Mouse (Mus musculus): ENCODE data around the gene Taf13. TPM values are rescaled to one million over a fixed set of nuclear protein-coding genes. Genes with fewer than 3 reads are reported as not detected.

Taf13 gene
- polyA plus RNA-seq, 1 experiment from 2014 or later, result 66.0 TPM

GRCm38 (mm10) chr3:108590786-108591529 lies 19.5 kb downstream of the Taf13 start, which contains the start of gene Wdr47:
Gene Wdr47 (plus strand): TSS chr3:108591279.
- ATAC-seq (ENCODE audit: low FRiP score), result peak; percentile 99
- Histone ChIP-seq H3K4me2 (replicated peaks) (peak within 1 kb of the TSS; percentile 80), H3K27ac (peak within 1 kb of the TSS; percentile 95), H3K27me3 (no peaks in the 10 kb centered on the region), H3K9ac (peak within 1 kb of the TSS; percentile 93), H3K9me3 (replicated peaks) (no peaks in the 10 kb centered on the region), H3K4me1 (peaks cover 6% of the 10 kb centered on the region), H3K36me3 (no peaks in the 10 kb centered on the region), H3K4me3 (peak within 1 kb of the TSS; percentile 88)
- 6% methylated on average over 43 of the region's 44 CpGs for WGBS

- Histone ChIP-seq H3K9ac (peak overlapping the region; percentile 93), H3K27me3 (no peaks in the 10 kb centered on the region), H3K4me1 (peaks cover 6% of the 10 kb centered on the region), H3K27ac (peak overlapping the region; percentile 95), H3K36me3 (no peaks in the 10 kb centered on the region), H3K4me3 (peak overlapping the region; percentile 88), H3K9me3 (replicated peaks) (no peaks in the 10 kb centered on the region), H3K4me2 (replicated peaks) (peak overlapping the region; percentile 80)
- WGBS, result 0% methylated on average over 57 of the region's 61 CpGs
- ATAC-seq (ENCODE audit: low FRiP score), result peak; percentile 89
These were observed 20.3 kb downstream of the Taf13 start for GRCm38 (mm10) chr3:108591530-108592522.

GRCm38 (mm10) chr3:108608906-108609305 lies 37.4 kb downstream of the Taf13 start:
- no peak overlapping the region for H3K4me2 ChIP-seq (replicated peaks)
- H3K4me1 ChIP-seq, result no peaks in the 10 kb centered on the region
- no peak overlapping the region for H3K4me3 ChIP-seq
- ATAC-seq (ENCODE audit: low FRiP score), result no peak
- H3K9me3 ChIP-seq (replicated peaks), result no peaks in the 10 kb centered on the region
- no peaks in the 10 kb centered on the region for H3K27me3 ChIP-seq
- H3K36me3 ChIP-seq, result peaks cover 14% of the 10 kb centered on the region
- H3K27ac ChIP-seq, result no peak overlapping the region
- WGBS, result 78% methylated on average over 3 of the region's 3 CpGs
- H3K9ac ChIP-seq, result no peak overlapping the region

Small RNA genes within 50 kb of the gene (microRNA-seq; reads per million reads assigned to microRNA genes)
- not detected for gene Gm22860

Other genes starting within 250 kb of the Taf13 start
- not detected in 2 replicates for gene Mybphl, start 206.8 kb upstream of the Taf13 start, polyA plus RNA-seq (2016; fragmentation: Nextera tagmentation; extraction: Ambion mirVana)
- gene Psrc1, start 187.9 kb upstream of the Taf13 start, polyA plus RNA-seq (2016; fragmentation: Nextera tagmentation; extraction: Ambion mirVana), result 39.4 and 41.0 TPM in 2 replicates
- gene Celsr2, start 156.1 kb upstream of the Taf13 start, polyA plus RNA-seq (2016; fragmentation: Nextera tagmentation; extraction: Ambion mirVana), result 63.3 and 75.2 TPM in 2 replicates
- gene Sars, start 126.5 kb upstream of the Taf13 start, polyA plus RNA-seq (2016; fragmentation: Nextera tagmentation; extraction: Ambion mirVana), result 186 and 188 TPM in 2 replicates
- gene 1700013F07Rik, start 37.5 kb upstream of the Taf13 start, polyA plus RNA-seq (2016; fragmentation: Nextera tagmentation; extraction: Ambion mirVana), result 1.2 and 2.2 TPM in 2 replicates
- gene 5330417C22Rik, start 35.2 kb upstream of the Taf13 start, polyA plus RNA-seq (2016; fragmentation: Nextera tagmentation; extraction: Ambion mirVana), result 3.1 and 5.9 TPM in 2 replicates
- gene Tmem167b, start 9.2 kb upstream of the Taf13 start, polyA plus RNA-seq (2016; fragmentation: Nextera tagmentation; extraction: Ambion mirVana), result 60.3 and 66.8 TPM in 2 replicates
- 66.8 and 72.2 TPM in 2 replicates for gene Wdr47, start 19.6 kb downstream of the Taf13 start, polyA plus RNA-seq (2016; fragmentation: Nextera tagmentation; extraction: Ambion mirVana)
- 59.2 and 62.8 TPM in 2 replicates for gene Clcc1, start 82.2 kb downstream of the Taf13 start, polyA plus RNA-seq (2016; fragmentation: Nextera tagmentation; extraction: Ambion mirVana)
- gene Gpsm2, start 150.6 kb downstream of the Taf13 start, polyA plus RNA-seq (2016; fragmentation: Nextera tagmentation; extraction: Ambion mirVana), result 66.5 and 68.0 TPM in 2 replicates
- gene Aknad1, start 168.0 kb downstream of the Taf13 start, polyA plus RNA-seq (2016; fragmentation: Nextera tagmentation; extraction: Ambion mirVana), result 0.25 and 0.40 TPM in 2 replicates

Measured in hindbrain, embryonic 12.5 days (tissue).